Mouse (Mus musculus): ENCODE results near the gene Zfp654. TPM values are rescaled to one million over a fixed set of nuclear protein-coding genes. Genes with fewer than 3 reads are reported as not detected.
A peak's percentile ranks its signal among the peaks of the same experiment; 100 is the strongest.

Zfp654 gene
- polyA plus RNA-seq, 2 experiments = 8.0 to 8.1 TPM

- H3K4me1 ChIP-seq (ENCODE audit: control insufficient read depth, insufficient read depth, low read length) = 0 out of 2 replicates have a peak, but pooled peaks cover 6% of the 10 kb centered on the region
- H3K4me3 ChIP-seq (replicated peaks; ENCODE audit: low read length) = peak within 1 kb of the TSS; percentile 88
- H3K9ac ChIP-seq (ENCODE audit: low read depth, low read length, severe bottlenecking) = peak within 1 kb of the TSS; percentile 93
- no peaks in the 10 kb centered on the region for H3K27me3 ChIP-seq (ENCODE audit: control insufficient read depth, insufficient read depth, low read length)
- peaks cover 16% of the 10 kb centered on the region for H3K36me3 ChIP-seq (ENCODE audit: control insufficient read depth, insufficient read depth, low read length)
- peak; percentile 91 for DNase-seq (ENCODE audit: low spot score)
- H3K4me2 ChIP-seq (replicated peaks; ENCODE audit: low read depth, low read length, severe bottlenecking) = peak within 1 kb of the TSS; percentile 56
- H3K27ac ChIP-seq (replicated peaks; ENCODE audit: low read depth, low read length) = peak within 1 kb of the TSS; percentile 93
- WGBS = 2% methylated on average over 70 of the region's 72 CpGs
- ATAC-seq (ENCODE audit: low FRiP score, low read depth) = peak; percentile 94
- no peaks in the 10 kb centered on the region for H3K9me3 ChIP-seq (ENCODE audit: control insufficient read depth, low read length)
- TF ChIP-seq POLR2A (IDR thresholded peaks at IDR 0.05; ENCODE audit: borderline replicate concordance, extremely low read depth, insufficient read depth, insufficient read length) = peak; percentile 87; the same call in 1 of the 2 replicates
Measured at GRCm38 (mm10) chr16:64770521-64771430, 80.7 kb downstream of the Zfp654 start, which contains the start of gene 4930453N24Rik. Gene 4930453N24Rik (minus strand): TSS chr16:64771161.

DNA sequence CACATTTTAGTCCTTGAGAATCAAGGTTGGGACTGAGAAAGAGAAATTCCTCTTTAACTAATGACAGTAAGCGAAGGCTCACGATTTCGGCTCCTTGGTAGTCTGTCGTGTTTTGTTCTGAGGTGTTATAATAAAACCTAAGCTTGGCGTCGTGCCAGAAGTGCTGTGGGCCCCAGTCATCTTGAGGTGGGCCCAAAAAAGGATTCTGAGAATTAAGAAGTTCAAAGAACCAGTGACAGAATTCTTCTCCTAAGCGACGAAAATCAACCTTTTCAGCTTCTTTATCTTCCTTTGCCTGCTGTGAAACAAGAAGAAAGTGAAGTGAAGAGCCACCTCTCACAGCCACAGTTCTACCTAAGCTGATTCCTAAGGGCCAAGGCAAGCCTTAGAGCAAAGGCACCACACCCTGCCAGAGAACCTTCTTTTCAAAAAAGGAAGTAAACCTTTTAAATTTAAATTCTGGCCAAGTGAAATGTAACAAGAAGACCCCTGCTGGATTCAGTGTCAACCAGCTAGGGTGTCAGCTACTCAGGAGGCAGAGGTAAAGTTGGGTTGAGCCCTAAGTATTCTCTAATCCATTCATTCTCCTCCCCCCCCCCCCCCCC, 84.7 kb downstream of the Zfp654 start:
- ATAC-seq (ENCODE audit: low FRiP score, low read depth) = no peak
- TF ChIP-seq POLR2A (IDR thresholded peaks at IDR 0.05; ENCODE audit: borderline replicate concordance, extremely low read depth, insufficient read depth, insufficient read length) = no peak
- Histone ChIP-seq H3K4me2 (replicated peaks; ENCODE audit: low read depth, low read length, severe bottlenecking) (no peak overlapping the region), H3K36me3 (ENCODE audit: control insufficient read depth, insufficient read depth, low read length) (peaks cover 46% of the 10 kb centered on the region), H3K4me1 (ENCODE audit: control insufficient read depth, insufficient read depth, low read length) (0 out of 2 replicates have a peak, but pooled peaks cover 6% of the 10 kb centered on the region), H3K27me3 (ENCODE audit: control insufficient read depth, insufficient read depth, low read length) (no peaks in the 10 kb centered on the region), H3K9ac (ENCODE audit: low read depth, low read length, severe bottlenecking) (no peak overlapping the region), H3K4me3 (replicated peaks; ENCODE audit: low read length) (no peak overlapping the region), H3K9me3 (ENCODE audit: control insufficient read depth, low read length) (peaks cover 14% of the 10 kb centered on the region), H3K27ac (replicated peaks; ENCODE audit: low read depth, low read length) (no peak overlapping the region)
- no peak for DNase-seq (ENCODE audit: low spot score)
- WGBS = 84% methylated on average over 8 of the region's 8 CpGs

DNA sequence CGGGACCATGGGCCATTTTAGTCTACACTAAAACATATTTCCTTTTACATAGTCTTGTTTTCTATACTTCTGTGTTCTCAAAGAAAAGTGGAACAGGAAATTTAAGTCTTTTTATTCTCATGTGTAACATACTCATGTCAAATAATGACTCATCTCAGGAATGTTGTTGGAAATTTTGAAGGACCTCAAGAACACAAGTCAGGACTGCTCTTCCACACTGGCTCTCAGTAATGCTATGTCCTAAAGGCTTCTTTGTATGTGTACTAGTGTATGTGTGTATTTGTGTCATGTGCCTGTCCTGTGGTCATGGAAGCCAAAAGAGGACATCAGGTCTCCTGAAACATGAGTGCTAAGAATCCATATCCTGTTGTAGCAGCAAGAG, 92.2 kb downstream of the Zfp654 start:
- Histone ChIP-seq H3K4me1 (ENCODE audit: control insufficient read depth, insufficient read depth, low read length) (no peaks in the 10 kb centered on the region), H3K4me3 (replicated peaks; ENCODE audit: low read length) (no peak overlapping the region), H3K36me3 (ENCODE audit: control insufficient read depth, insufficient read depth, low read length) (peaks cover 16% of the 10 kb centered on the region), H3K4me2 (replicated peaks; ENCODE audit: low read depth, low read length, severe bottlenecking) (no peak overlapping the region), H3K27me3 (ENCODE audit: control insufficient read depth, insufficient read depth, low read length) (no peaks in the 10 kb centered on the region), H3K9ac (ENCODE audit: low read depth, low read length, severe bottlenecking) (no peak overlapping the region), H3K27ac (replicated peaks; ENCODE audit: low read depth, low read length) (no peak overlapping the region), H3K9me3 (ENCODE audit: control insufficient read depth, low read length) (peaks cover 13% of the 10 kb centered on the region)
- 82% methylated on average over 1 of the region's 1 CpGs for WGBS
- ATAC-seq (ENCODE audit: low FRiP score, low read depth) = no peak
- TF ChIP-seq POLR2A (IDR thresholded peaks at IDR 0.05; ENCODE audit: borderline replicate concordance, extremely low read depth, insufficient read depth, insufficient read length) = no peak
- DNase-seq (ENCODE audit: low spot score) = no peak

- Histone ChIP-seq H3K4me1 (ENCODE audit: control insufficient read depth, insufficient read depth, low read length) (no peaks in the 10 kb centered on the region), H3K4me3 (replicated peaks; ENCODE audit: low read length) (no peak overlapping the region), H3K27me3 (ENCODE audit: control insufficient read depth, insufficient read depth, low read length) (no peaks in the 10 kb centered on the region), H3K36me3 (ENCODE audit: control insufficient read depth, insufficient read depth, low read length) (peaks cover 13% of the 10 kb centered on the region), H3K9ac (ENCODE audit: low read depth, low read length, severe bottlenecking) (no peak overlapping the region), H3K27ac (replicated peaks; ENCODE audit: low read depth, low read length) (no peak overlapping the region), H3K4me2 (replicated peaks; ENCODE audit: low read depth, low read length, severe bottlenecking) (no peak overlapping the region), H3K9me3 (ENCODE audit: control insufficient read depth, low read length) (peaks cover 10% of the 10 kb centered on the region)
- WGBS = 82% methylated on average over 6 of the region's 6 CpGs
- ATAC-seq (ENCODE audit: low FRiP score, low read depth) (no peak), DNase-seq (ENCODE audit: low spot score) (no peak)
- TF ChIP-seq POLR2A (IDR thresholded peaks at IDR 0.05; ENCODE audit: borderline replicate concordance, extremely low read depth, insufficient read depth, insufficient read length) = no peak
Measured at GRCm38 (mm10) chr16:64758561-64759244, 92.7 kb downstream of the Zfp654 start.
